Mouse (Mus musculus): ENCODE data around the gene Gm45799. TPM values are rescaled to one million over a fixed set of nuclear protein-coding genes. Genes with fewer than 3 reads are reported as not detected.

The Gm45799 gene
- total RNA-seq, 1 experiment from 2014 or later = 2.1 TPM

GRCm38 (mm10) chr7:105638776-105639175, 1.6 kb upstream of the Gm45799 start:
- ATAC-seq (replicated peaks; ENCODE audit: insufficient number of reproducible peaks, low FRiP score, low TSS enrichment, poor library complexity, severe bottlenecking) = no peak

- no peak for ATAC-seq (replicated peaks; ENCODE audit: insufficient number of reproducible peaks, low FRiP score, low TSS enrichment, poor library complexity, severe bottlenecking)
Measured at GRCm38 (mm10) chr7:105639304-105639703, 1.0 kb upstream of the Gm45799 start.

- 0 out of 2 replicates have a peak, but pooled peaks have one; percentile 0 for ATAC-seq (replicated peaks; ENCODE audit: insufficient number of reproducible peaks, low FRiP score, low TSS enrichment, poor library complexity, severe bottlenecking)
Measured at GRCm38 (mm10) chr7:105639756-105640155, 596 bp upstream of the Gm45799 start, which contains the start of gene Timm10b. Gene Timm10b, plus strand, starts transcription at chr7:105640056.

- ATAC-seq (replicated peaks; ENCODE audit: insufficient number of reproducible peaks, low FRiP score, low TSS enrichment, poor library complexity, severe bottlenecking) = no peak; the same call in 1 of the 2 replicates
Measured at GRCm38 (mm10) chr7:105640894-105641255, 523 bp downstream of the Gm45799 start.

- no peak for ATAC-seq (replicated peaks; ENCODE audit: insufficient number of reproducible peaks, low FRiP score, low TSS enrichment, poor library complexity, severe bottlenecking)
Measured at GRCm38 (mm10) chr7:105641936-105642335, 1.6 kb downstream of the Gm45799 start.

- peak; percentile 85 for ATAC-seq (replicated peaks; ENCODE audit: insufficient number of reproducible peaks, low FRiP score, low TSS enrichment, poor library complexity, severe bottlenecking)
Measured at GRCm38 (mm10) chr7:105650639-105651435, 10.5 kb downstream of the Gm45799 start, which contains the start of gene Dnhd1. Gene Dnhd1, plus strand, starts transcription at chr7:105650827.

GRCm38 (mm10) chr7:105685541-105686197, 45.3 kb downstream of the Gm45799 start:
- no peak for ATAC-seq (replicated peaks; ENCODE audit: insufficient number of reproducible peaks, low FRiP score, low TSS enrichment, poor library complexity, severe bottlenecking)

- peak; percentile 66 for ATAC-seq (replicated peaks; ENCODE audit: insufficient number of reproducible peaks, low FRiP score, low TSS enrichment, poor library complexity, severe bottlenecking)
Measured at GRCm38 (mm10) chr7:105690875-105691274, 50.5 kb downstream of the Gm45799 start.

GRCm38 (mm10) chr7:105703184-105703583, 62.8 kb downstream of the Gm45799 start:
- no peak for ATAC-seq (replicated peaks; ENCODE audit: insufficient number of reproducible peaks, low FRiP score, low TSS enrichment, poor library complexity, severe bottlenecking)

GRCm38 (mm10) chr7:105703816-105704215, 63.5 kb downstream of the Gm45799 start:
- no peak for ATAC-seq (replicated peaks; ENCODE audit: insufficient number of reproducible peaks, low FRiP score, low TSS enrichment, poor library complexity, severe bottlenecking)

GRCm38 (mm10) chr7:105708733-105709132, 68.4 kb downstream of the Gm45799 start:
- ATAC-seq (replicated peaks; ENCODE audit: insufficient number of reproducible peaks, low FRiP score, low TSS enrichment, poor library complexity, severe bottlenecking) = no peak

GRCm38 (mm10) chr7:105715366-105715765, 75.0 kb downstream of the Gm45799 start:
- no peak for ATAC-seq (replicated peaks; ENCODE audit: insufficient number of reproducible peaks, low FRiP score, low TSS enrichment, poor library complexity, severe bottlenecking)

- ATAC-seq (replicated peaks; ENCODE audit: insufficient number of reproducible peaks, low FRiP score, low TSS enrichment, poor library complexity, severe bottlenecking) = no peak
Measured at GRCm38 (mm10) chr7:105721916-105722315, 81.6 kb downstream of the Gm45799 start.

- peak; percentile 91 for ATAC-seq (replicated peaks; ENCODE audit: insufficient number of reproducible peaks, low FRiP score, low TSS enrichment, poor library complexity, severe bottlenecking)
Measured at GRCm38 (mm10) chr7:105726144-105726979, 86.0 kb downstream of the Gm45799 start.

- no peak for ATAC-seq (replicated peaks; ENCODE audit: insufficient number of reproducible peaks, low FRiP score, low TSS enrichment, poor library complexity, severe bottlenecking)
Measured at GRCm38 (mm10) chr7:105726980-105727325, 86.6 kb downstream of the Gm45799 start.

- no peak for ATAC-seq (replicated peaks; ENCODE audit: insufficient number of reproducible peaks, low FRiP score, low TSS enrichment, poor library complexity, severe bottlenecking)
Measured at GRCm38 (mm10) chr7:105728701-105729428, 88.5 kb downstream of the Gm45799 start.

GRCm38 (mm10) chr7:105733836-105734235, 93.5 kb downstream of the Gm45799 start:
- ATAC-seq (replicated peaks; ENCODE audit: insufficient number of reproducible peaks, low FRiP score, low TSS enrichment, poor library complexity, severe bottlenecking) = no peak

All from monocyte, adult 5-6 weeks (primary cell).